Mouse (Mus musculus) adrenal gland, postnatal 4 days (tissue): ENCODE measurements at regions not wholly inside any gene's neighbourhood (a gene's known extent, or its start where the extent isn't known, plus 50 kb on each side); places are given as distances from the start of the nearest gene placed in this dataset.
"Not testable (repeated sequence)": the region's sequence is repeated elsewhere in the genome, so short reads cannot be mapped to it uniquely, and the experiment has no call there.

Experiments used
- DNase-seq, 2 experiments: peaks; one replicate each; pipeline ENCODE4 v3.0.0; 2021 to 2022; ENCODE audit warnings: low spot score in 2 of 2, mixed read lengths in 2 of 2

DNA sequence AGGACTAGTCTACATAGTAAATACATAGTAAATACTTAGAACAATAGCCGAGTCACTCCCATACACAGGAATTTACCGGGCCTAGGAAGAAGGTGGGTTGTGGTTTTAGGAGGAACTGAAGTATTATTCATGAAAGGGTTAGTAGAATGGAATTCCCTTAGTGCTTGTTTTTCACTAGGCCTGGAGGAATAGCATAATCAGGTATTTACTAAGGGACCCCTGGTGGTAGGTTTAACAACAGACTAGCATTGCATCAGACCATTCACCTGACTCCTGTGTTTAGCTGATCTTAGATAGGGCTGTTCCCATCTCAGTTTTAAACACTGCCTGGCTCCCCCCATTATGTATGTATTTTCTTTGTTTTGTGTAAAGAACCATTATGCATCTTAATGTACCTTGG lies 339.0 kb downstream of the Dync2h1 start:
- DNase-seq, result not testable (repeated sequence)

DNA sequence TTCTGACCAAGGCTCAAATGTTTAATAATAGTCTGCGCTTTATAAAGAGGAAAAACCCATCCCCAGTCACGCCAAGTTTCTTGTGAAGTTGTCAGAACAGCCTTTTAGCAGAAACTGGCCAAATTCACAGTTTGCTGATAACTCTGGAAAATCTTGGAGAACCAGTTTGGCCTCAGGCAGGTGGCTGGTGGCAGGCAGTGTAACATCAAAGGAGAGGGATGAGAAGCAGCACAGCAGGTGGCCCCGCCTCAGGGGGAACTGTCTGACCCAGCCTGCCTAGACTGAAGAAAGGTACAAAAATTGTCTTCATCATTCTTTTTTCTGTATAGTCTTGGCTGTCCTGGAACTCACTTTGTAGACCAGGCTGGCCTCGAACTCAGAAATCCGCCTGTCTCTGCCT lies 349.3 kb downstream of the Dync2h1 start:
- DNase-seq, result not testable (repeated sequence)

DNA sequence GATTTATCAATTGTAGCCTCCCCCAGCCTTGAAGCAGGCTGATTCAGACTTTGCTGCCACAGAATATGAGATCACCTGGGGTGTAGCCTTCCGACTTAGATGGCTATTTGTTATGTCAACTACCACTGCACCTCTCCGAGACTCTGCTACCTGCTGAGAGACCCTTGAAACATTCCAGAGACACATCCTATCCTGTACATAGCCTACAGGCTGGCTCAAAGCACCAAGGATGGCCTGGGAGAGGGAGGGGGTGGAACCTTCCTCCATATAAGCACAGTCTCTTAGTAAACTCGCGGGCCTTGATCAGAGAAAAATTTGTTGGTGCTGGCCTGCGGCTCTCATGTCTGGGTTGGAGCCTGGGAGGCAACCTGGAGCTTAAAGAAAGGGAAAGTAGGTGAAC lies 349.8 kb downstream of the Dync2h1 start:
- no peak for DNase-seq

DNA sequence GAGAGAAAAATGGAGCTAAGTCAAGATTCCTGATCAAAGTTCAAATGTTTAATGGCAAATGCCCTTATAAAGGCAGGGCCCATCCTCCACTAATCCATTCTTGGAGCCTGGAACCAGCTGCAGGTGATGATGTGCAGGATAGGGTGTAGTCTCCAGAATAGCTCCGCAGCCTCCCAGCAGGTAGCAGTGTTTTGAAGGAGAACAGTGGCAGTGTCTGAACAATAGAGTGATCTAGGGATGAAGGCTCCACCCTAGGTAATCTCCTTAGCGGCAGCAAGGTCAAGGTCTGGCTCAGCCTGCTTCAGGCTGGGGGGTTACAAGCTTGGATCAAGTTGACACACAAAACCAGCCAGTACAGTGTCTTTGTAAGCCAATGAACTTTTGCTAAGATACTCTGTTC lies 351.4 kb downstream of the Dync2h1 start:
- DNase-seq, result no peak

DNA sequence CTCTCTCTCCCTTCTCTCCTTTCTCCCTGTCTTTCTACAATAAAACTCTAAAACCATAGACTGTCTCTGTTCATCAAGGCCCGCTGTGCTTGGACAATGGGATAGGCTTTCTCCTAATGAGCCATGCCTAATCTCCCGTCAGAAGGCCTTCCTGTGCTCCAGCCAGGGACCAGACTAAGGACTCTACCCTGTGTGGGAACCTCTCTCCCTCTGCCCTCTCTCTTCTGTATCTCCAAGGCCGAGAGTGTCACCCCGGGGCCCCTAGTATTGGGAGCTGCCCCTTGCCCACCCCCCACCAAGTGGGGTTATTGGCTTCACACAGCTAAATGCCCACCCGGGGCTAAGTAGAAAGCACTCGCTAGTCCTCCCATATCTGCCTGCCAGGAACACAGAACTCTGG lies 352.6 kb downstream of the Dync2h1 start:
- DNase-seq, result not testable (repeated sequence)

DNA sequence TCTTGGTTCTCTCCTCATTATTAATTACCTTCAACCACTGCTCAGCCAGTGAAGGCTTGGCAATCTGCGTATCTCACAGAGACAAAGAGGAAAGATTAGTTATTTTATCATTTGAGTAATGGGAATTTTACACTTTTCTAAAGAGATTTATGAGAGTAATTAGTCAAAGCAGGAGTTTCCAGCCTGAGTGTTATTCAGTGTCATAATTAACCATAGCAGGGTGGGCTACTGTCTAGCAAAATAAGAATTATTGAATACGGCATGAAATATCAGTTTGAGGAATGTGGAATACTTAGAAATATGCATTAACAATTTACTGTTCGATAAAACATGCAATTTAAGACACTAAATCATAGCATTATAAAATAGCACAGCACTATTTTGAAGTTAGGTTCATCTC lies 357.7 kb downstream of the Dync2h1 start:
- no peak for DNase-seq

DNA sequence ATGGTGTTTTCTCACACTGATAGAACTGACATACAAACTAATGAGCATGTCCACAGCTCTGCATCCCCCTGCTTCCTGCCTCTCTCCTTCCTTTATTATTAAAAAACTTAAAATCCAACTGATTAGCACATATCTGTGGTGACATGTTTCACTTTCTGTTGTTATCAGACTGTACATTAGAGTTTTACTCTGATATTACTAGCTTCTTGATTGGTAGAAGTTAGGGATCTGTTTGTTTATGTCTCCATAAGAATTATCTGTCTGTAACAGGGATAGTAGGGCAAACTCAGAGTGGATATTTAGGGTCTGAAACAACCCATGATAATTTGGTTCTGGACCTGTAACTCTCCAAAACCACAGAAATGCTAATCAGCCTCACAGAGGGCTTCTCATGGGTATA lies 358.6 kb downstream of the Dync2h1 start:
- DNase-seq, result no peak

DNA sequence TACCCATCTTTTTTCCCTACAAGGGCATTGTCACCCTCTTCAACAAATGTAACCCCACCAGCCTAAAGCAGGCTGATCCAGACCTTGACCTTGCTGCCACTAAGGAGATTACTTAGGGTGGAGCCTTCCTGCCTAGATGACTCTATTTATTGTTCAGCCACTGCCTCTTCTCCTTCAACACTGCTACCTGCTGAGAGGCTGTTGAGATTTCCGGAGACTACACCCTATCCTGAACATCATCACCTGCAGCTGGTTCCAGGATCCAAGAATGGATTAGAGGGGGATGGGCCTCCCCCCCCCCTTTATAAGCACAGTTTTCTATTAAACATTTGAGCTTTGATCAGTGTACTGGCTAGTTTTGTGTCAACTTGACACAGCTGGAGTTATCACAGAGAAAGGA lies 360.3 kb downstream of the Dync2h1 start:
- not testable (repeated sequence) for DNase-seq

DNA sequence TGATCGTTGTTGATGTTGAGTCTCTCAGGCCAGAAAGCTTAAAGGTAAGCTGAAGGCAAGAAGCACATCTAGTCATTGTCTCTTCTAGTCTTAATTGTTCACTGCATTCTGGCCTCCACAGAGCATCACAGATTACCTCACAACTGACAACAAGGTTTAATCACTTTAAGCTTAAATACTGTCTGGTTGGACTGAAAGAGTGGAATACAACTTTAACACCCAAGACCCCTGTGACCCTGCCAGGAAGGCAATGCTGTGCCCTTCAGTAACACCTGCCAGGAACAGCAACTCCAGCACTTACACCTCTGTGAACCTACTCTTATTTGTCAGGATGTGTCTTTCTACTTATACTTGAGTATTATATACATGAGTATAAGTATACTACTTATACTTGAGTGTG lies 360.7 kb downstream of the Dync2h1 start:
- DNase-seq, result no peak

DNA sequence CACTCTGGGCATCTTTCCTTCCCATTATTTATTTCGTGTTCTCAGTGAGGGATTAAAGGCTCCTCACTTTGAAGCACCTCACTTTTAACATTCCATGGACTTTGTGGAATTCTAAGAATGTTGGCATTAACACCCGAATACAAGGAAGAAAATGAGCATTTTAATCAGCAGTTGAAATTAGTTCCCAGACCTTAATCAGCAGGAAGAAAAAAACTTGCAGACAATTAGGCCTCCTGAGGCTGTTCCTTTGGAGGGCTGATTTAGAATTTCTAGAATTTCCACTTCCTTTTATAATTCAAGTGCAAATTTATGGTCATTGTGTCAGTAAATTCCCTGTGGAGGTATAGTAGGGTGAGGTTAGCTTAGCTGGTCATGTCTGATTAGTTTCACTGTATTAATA lies 407.6 kb downstream of the Dync2h1 start:
- DNase-seq, result no peak

DNA sequence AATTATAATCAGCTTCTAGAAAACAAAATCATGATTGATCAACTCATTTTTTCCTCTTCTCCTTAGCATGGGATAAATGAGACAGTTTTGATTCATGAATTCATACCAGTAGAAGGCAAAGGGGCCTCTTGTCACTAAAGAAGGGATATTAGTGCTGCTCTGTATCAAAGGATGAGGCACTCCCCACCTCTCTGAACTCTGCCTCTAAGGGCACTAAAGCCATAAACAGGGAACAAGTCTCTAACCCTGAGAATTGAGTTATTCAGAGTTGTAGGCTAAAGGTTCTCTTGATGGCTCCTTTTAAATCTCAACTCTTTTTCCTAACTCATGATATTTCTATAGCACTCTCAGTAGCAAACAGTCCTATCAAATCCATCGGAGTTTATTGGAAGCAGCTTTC lies 442.8 kb downstream of the Dync2h1 start:
- no peak for DNase-seq

DNA sequence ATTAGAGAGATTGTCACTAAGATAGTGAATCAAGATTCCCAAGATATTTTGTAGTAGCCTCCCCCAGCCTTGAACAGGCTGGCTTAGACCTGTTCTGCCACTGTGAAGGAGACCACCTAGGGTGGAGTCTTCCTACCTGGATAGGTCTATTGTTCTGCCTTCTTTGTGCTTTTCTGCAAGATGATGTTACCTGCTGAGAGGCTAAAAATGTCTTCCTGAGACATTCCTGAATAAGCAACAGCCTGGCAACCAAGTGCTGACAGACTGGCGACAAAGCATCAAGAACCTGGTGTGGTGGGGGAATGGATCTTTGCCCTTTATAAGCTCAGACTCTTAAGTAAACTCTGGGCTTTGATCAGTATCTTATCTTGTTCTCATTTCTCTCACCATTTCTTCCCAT lies 447.8 kb downstream of the Dync2h1 start:
- DNase-seq, result no peak

DNA sequence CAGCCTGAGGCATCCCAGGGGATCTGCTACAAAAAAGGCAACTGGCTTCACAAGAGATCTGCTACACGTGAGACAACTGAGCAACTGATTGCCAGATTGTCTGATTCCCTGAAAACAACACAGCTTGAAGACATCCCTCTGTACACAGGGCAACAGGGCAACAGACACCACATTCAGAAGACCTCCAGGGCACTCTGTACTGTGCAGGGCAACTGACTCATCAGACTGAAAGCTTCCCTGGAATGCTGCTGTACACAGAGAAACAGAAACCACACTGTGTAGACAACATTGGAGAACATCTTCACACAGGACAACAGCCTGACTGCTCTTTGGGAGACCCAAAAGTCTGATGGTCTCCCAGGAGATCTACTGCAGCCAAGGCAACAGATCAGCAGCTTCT lies 456.8 kb upstream of the Ddi1 start:
- DNase-seq, result no peak

DNA sequence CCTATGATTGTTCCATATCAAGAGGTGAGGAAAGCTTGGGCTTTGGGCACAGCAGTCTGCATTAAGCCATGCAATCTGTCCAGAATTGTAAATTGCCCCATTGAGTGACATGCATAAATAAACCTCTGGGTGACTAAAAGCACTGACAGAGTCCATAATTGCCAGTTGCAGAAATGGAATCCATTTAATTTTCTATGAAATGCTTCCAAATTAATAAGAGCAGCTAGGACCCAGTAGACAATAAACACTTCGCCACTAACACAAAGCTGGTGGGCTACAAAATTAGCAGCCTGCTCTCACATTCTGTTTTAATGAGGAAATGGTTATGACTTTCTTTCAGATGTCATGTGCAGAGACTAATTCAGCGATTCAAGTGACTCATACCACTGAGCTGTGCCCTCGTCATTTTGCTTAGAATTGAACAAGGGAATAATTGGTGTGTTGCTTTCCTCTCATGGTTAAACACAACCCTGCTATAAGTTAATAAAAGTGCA lies 407.6 kb upstream of the Ddi1 start:
- DNase-seq, result no peak

DNA sequence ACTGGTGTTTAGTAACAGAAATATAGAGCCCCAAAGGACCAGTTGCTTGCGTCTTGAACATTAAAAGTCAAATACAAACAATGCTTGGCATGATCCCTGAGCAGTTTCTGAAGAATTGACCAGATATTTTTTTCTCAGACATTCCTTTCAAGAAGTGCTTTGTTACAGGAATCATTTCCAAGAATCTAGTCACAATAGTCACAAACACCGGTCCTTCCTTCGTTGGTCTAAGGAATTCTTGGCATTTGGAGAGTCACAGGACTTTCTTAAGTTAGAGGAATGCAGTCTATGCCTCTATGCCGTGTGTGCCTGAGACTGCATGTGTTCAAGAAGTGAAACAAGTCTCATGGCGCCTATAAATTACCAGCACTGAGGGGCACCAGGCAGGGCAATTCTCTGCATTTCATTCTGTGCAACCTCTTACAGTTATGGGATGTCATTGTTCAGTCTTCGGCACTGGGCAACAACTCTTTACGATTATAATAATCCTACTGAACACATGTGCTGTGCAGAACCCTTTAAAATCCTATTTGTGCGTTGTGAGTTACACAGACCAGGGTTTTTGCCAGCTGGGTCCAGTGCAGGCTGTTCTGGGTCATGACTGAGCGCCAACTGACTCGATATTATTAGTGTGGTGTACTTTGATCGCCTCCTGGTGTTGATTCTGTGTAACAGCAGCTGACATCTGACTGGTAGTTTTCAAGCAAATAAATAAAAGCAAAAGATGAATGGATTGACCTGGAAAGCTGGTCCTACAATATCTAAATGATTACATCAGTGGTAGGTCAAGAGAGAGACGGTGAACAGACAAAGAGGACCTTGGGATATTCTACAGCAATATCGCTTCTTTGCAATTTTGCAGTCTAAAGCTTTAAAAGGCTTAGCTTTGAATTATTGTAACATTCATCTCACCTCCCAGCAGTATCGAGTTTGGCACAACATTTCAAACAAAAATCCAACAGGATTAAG lies 398.6 kb upstream of the Ddi1 start:
- DNase-seq, result peak; percentile 19 to 59

DNA sequence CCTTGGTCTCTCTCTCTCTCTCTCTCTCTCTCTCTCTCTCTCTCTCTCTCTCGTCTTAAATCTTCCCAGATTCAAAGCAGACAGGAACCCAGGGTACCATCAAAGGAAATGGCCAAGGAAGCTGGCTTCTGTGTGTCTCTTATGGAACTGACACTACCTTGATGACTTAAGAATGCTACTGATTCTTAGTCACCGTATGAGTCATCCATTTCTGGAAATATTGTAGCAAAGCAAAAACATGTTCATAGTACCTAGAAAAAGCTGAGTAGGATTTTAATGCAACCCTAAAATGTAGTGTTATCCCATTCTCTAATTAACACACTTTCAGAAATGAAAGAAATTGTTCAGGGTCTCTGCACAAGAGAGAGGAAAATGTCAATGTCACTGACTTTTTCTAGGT lies 396.0 kb upstream of the Ddi1 start:
- no peak for DNase-seq

DNA sequence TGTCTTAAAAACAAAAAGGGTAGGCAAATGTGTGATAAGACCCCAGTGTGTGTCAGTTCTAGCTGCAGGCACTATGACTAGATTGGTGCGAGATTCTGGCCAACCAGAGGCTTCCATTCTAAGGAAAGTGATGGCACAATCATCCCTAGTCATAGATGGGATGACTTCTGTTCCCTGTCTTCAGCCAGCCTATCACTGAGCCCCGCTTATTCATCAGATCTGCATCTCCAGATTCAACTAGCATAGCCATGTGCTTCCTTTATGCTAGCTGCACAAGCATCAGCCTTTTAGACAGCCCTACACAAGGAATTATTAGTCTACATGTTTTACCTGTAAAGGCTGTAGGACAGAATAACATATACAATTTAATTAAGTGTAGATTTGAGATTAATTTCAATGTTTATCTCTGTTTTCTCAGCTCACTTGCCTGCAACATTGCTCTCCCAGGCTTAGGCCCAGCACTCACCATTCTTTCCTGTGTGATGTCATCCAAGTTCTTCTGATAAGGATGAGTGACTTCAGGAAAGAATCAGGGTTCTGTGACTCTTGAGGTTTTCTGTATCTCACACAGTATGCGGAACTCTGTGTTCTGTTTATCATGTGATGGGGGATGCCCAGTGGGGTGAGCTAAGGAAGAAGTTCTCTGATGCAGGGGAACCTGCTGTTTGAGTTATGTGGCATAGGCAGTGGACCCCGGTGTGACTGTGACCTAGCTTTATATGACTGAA lies 382.8 kb upstream of the Ddi1 start:
- DNase-seq, result no peak

DNA sequence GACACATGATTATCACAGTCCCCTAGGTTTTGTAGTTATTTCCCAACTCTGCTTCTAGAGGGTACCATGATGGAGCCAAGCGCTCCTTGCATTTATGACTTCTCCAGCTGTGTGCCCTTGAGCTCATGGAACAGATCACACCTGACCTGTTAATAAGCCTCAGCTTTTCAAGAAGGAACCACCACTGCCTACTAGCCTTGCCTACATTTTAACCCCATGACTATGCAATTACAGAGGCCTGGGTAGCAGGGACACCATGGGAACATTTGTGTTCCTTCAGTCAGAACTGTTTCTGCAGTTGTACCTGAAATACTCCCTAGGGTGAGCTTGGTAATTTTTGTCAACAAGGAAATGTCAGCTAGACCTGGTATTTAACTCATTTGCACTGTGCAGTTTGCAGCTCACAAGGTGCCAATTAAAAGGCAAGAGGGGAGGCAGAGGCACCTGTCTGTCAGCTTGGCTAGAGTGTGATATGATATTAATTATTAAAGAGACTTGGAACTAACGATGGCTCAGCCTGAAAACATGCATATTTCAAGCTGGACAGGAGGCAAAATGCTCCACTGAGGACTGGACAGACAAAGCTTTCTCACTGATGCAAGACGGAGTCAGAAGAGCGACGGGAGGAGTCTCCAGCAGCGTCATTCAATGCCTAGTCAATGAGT lies 382.1 kb upstream of the Ddi1 start:
- DNase-seq, result no peak

DNA sequence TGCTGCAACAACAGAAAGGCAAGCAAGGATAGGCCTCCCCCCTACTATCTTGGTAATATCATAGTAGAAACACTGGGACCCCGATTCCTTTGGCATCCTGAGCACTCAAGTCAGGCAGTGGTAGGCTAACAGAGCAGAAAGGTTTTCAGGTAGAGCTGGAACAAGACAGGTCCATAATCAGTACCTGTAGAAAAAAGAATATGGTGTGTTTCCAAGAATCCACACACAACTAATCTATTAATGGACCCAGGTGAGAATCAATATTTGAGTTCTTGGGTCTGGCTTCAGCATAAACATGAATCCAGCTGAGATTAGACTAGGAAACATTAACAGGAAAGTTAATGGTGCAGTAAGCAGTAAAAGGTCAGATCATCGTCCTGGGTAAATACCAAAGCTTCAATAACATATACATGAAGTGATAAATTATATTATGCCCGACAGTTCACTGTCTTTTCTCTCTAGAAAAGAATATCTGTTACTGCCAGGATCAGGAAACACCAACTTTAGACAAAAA lies 376.2 kb upstream of the Ddi1 start:
- DNase-seq, result no peak

DNA sequence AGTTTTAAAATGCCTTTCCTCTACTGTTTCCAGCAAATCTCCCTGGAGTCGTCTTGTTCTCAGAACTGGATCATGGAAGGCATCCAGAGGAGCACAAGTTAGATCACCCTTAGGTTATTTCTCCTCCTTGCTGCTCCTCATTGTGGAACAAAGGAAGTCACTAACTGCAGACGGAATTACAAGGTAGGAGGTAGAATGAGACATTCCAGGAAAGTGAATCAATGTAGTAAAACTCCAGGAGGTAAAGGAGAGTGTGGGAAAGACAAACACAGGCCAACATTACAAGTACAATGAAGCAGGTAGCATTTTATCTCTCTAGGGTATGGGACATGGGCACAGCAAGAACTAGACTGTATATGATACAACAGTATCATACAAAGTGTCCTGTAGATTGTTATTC lies 375.7 kb upstream of the Ddi1 start:
- DNase-seq, result no peak

DNA sequence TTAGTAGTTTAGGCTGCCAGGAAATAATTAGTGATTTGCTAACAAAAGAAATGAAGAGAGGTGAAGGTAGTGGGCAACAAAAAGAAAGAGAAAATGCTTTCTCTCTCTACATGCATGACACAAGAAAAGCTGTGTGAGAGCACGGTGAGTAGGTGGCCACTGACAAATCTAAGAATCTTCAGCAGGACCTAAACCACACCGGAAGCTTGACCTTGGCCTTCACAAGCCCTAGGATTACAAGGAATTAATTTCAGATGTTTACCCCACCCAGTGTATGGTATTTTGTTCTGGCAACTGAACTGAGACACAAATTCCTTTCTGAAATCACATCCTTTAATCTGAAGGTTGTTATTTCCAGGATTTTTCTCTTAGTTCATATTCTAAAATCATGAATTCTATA lies 347.5 kb upstream of the Ddi1 start:
- no peak for DNase-seq

DNA sequence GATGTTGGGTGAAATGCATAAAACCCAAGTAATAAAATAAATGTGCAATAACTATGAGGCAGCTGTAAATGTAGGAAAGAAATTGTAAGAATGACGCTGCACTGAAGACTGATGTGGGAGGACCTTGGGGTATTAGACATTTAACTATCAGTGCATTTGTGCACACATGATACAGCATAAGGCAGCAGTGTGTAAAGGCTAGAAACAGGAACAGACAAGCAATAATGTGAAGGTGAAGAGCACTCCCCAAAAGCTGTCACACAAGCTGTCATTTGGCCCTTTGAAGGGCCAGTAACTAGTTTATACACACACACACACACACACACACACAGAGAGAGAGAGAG lies 339.6 kb upstream of the Ddi1 start:
- no peak for DNase-seq
